Mouse (Mus musculus) kidney, adult 2 months (tissue): ENCODE measurements around the gene Olfr1423. TPM values are rescaled to one million over a fixed set of nuclear protein-coding genes. Genes with fewer than 3 reads are reported as not detected.
"Not testable (repeated sequence)": the region's sequence is repeated elsewhere in the genome, so short reads cannot be mapped to it uniquely, and the experiment has no call there.

ENCODE experiments used
- DNase-seq: peaks from one replicate; pipeline ENCODE4 v3.0.0; 2021
- H3K27ac ChIP-seq: fragments of 200-500 bp; 2 replicates; pipeline ENCODE4 v1.5.1; 2012; ENCODE audit warnings: low read depth, low read length, control low read depth, inconsistent platforms; ENCODE audit not compliant: insufficient read depth
- H3K27me3 ChIP-seq: fragments of 200-500 bp; replicated peaks from 2 replicates; pipeline ENCODE4 v1.6.1; 2012; ENCODE audit warnings: mild to moderate bottlenecking, moderate library complexity, low read length, inconsistent platforms; ENCODE audit not compliant: control insufficient read depth, insufficient read depth
- H3K36me3 ChIP-seq: fragments of 200-500 bp; 2 replicates; pipeline ENCODE4 v1.6.1; 2012; ENCODE audit warnings: mild to moderate bottlenecking, moderate library complexity, low read length, inconsistent platforms; ENCODE audit not compliant: control insufficient read depth, insufficient read depth
- H3K4me1 ChIP-seq: fragments of 200-500 bp; 2 replicates; pipeline ENCODE4 v1.6.1; 2011; ENCODE audit warnings: low read length; ENCODE audit not compliant: control insufficient read depth, insufficient read depth
- H3K4me3 ChIP-seq: fragments of 200-500 bp; 2 replicates; pipeline ENCODE4 v1.5.1; 2011; ENCODE audit warnings: mild to moderate bottlenecking, low read depth, low read length, control low read depth; ENCODE audit not compliant: insufficient read depth
- CTCF ChIP-seq: fragments of 200-500 bp; conservative IDR thresholded peaks from 2 replicates; pipeline ENCODE4 v1.5.1; 2011; ENCODE audit warnings: low read depth, mild to moderate bottlenecking, control low read depth, low read length, moderate library complexity, mixed read lengths; ENCODE audit not compliant: insufficient read depth, insufficient read length
- POLR2A ChIP-seq: fragments of 200-500 bp; IDR thresholded peaks from one replicate; pipeline ENCODE4 v1.6.1; 2011; ENCODE audit warnings: low read depth, low read length, control low read depth
- WGBS: fragments of 180-500 bp; shearing (Covaris S2); methylation state at CpG from one replicate; pipeline ENCODE4 v1.1.7; 2018; 5-methylcytosine and 5-hydroxymethylcytosine counted together
- polyA plus RNA-seq: library from polyadenylated mRNA; depleted of rRNA; stranded (reverse); fragments of >200 nt; gene quantifications from 2 replicates; pipeline ENCODE4 v1.2.3, GENCODE M21; 2012; rRNA removed

Olfr1423 gene
- not detected in 2 replicates for polyA plus RNA-seq

DNA sequence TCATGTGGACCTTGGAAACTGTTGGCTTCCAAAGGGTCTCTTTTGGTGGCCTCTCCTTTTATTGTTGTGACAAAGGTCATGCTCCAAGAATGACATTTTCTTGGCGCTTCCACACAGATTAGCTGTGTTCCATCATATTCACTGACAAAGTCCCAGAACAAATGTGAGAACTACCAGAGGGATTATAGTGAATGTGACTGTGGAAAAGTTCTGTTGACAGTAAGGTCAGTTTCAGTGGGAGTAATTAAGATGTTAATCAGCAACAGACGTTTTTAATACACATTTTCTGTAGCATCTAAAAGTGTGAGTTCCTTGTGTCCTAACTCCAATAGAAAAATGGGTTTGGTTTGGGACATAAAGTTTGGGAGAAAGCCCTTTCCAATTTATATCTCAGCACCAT, at the start of gene Olfr1423:
TSS of gene Olfr1423 (minus strand) at position 101 of the 400 bp plus-strand sequence.
- WGBS: 58% methylated on average over 2 of the region's 2 CpGs
- no peak for DNase-seq
- no peak within 1 kb of the TSS for H3K4me3 ChIP-seq
- no peak for TF ChIP-seq POLR2A
- no peak for TF ChIP-seq CTCF
- no peak within 1 kb of the TSS for H3K27ac ChIP-seq
- no peaks in the 10 kb centered on the region for H3K27me3 ChIP-seq
- no peaks in the 10 kb centered on the region for H3K36me3 ChIP-seq
- H3K4me1 ChIP-seq: no peaks in the 10 kb centered on the region

DNA sequence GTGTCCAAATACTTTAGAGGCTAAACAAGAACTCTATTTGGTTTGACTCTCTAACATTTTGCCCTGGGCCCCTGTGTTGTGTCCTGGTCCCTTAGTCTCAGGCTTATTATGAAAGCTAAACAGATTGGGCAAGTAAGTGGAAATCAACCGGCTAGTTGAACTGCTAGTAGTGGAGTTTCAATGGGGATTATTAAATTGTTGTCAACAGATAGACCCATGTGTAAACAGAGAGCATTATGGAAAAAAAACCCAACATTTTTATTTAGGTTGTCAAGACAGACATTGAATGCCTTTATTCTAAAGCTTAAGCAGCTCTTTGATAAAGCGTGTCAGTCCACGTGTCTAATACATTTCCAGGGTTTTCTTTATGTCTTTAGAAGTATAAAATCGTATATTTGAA, 36.5 kb upstream of the Olfr1423 start, which contains the start of gene Olfr1425:
TSS of gene Olfr1425 (minus strand) at position 101 of the 400 bp plus-strand sequence.
- H3K4me1 ChIP-seq, H3K27ac ChIP-seq, H3K36me3 ChIP-seq, H3K27me3 ChIP-seq, H3K4me3 ChIP-seq, DNase-seq: not testable (repeated sequence)
- WGBS: 82% methylated on average over 4 of the region's 4 CpGs

DNA sequence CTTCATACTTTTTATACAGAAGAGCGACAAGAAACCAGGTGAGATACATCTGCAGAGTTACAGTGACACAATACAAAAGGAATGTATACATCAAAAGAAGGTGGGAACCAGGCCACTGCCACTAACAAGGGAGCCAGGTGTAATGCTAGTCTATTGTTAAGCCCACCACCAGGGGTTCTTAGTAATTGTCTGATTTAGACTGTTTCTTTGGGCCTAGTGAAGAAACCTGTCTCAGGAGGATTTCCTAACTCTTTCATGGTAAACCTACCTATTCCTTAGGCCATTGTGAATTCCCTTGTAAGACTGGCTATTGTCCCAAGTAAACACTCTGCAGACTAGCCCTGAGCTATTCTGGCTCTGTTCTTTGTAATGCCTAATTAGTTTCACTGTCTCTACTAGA, 28.4 kb upstream of the Olfr1423 start:
- H3K36me3 ChIP-seq, H3K4me3 ChIP-seq, H3K27ac ChIP-seq, DNase-seq, H3K27me3 ChIP-seq, H3K4me1 ChIP-seq: not testable (repeated sequence)
- 94% methylated on average over 1 of the region's 1 CpGs for WGBS

DNA sequence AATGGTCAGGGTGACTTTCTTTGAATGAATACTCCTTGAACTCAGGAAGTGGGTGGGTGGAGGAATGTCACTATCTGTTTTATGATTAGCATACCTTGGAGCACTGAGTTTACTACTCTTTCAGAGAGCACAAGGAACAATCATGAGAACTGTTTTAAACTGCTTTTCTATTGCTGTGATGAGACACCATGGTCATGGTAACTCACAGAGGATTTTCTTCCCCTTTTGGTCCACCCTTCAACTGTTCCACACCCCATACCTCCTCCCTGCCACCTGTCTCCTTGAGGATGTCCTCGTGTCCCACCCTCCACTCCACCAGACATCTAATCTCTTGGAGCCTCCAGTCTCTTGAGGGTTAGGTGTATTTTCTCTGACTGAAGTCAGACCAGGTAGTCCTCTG, 26.7 kb upstream of the Olfr1423 start:
- not testable (repeated sequence) for H3K27me3 ChIP-seq, H3K36me3 ChIP-seq, H3K4me1 ChIP-seq, H3K4me3 ChIP-seq, DNase-seq, H3K27ac ChIP-seq
- WGBS: 70% methylated on average over 1 of the region's 1 CpGs

DNA sequence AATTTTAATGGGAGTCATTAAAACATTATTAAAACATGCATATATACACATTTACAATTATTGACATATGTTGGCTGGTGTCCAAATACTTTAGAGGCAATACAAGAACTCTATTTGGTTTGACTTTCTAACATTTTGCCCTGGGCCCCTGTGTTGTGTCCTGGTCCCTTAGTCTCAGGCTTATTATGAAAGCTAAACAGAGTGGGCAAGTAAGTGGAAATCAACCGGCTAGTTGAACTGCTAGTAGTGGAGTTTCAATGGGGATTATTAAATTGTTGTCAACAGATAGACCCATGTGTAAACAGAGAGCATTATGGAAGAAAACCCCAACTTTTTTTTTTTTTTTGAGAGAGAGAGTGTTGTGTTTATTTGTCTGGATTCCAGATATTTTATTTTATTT, 21.5 kb upstream of the Olfr1423 start, which contains the start of gene Olfr1424:
TSS of gene Olfr1424 (minus strand) at position 101 of the 400 bp plus-strand sequence.
- not testable (repeated sequence) for H3K27ac ChIP-seq, H3K27me3 ChIP-seq, H3K4me1 ChIP-seq, DNase-seq, H3K36me3 ChIP-seq, H3K4me3 ChIP-seq
- WGBS: 90% methylated on average over 1 of the region's 1 CpGs

DNA sequence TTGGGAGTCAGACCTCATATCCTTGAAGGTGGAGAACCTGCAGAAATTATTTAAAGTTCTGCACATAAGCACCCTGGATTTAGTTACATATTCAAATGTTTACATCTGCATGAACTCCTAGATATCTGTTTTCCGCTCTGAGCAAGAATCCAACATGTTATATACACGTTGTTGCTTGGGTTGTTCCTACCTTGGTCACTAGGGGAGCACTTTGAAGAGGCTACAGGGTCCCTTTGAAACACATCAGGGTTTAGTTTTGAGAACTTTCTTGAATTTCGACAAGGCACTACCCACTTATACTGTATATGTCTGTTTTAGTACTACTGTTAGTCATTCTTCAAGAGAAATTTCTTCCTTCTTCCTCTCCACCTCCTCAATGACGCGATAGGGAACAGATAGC, 2.0 kb upstream of the Olfr1423 start:
- TF ChIP-seq POLR2A (no peak), CTCF (no peak)
- H3K27me3 ChIP-seq: no peaks in the 10 kb centered on the region
- no peak for DNase-seq
- H3K4me3 ChIP-seq: no peak overlapping the region
- 93% methylated on average over 5 of the region's 5 CpGs for WGBS
- no peaks in the 10 kb centered on the region for H3K4me1 ChIP-seq
- H3K27ac ChIP-seq: no peak overlapping the region
- no peaks in the 10 kb centered on the region for H3K36me3 ChIP-seq

DNA sequence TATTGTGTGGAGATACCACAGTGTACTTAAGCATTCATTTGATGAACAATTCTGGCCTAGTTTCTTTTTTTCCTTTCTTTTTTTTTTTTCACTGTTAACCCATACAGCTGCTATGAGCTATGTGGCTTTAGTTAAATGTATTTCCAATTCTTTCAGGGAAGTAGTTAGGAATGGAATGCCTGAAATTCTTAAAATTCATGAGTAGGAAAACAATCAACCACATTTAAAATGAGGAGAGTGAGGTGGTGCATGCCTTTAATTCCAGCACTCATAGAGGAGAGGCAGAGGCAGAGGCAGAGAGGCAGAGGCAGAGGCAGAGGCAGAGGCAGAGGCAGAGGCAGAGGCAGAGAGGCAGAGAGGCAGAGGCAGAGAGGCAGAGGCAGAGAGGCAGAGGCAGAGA, 3.4 kb downstream of the Olfr1423 start:
- Histone ChIP-seq H3K27ac (no peak overlapping the region), H3K36me3 (no peaks in the 10 kb centered on the region), H3K4me3 (no peak overlapping the region), H3K4me1 (no peaks in the 10 kb centered on the region), H3K27me3 (no peaks in the 10 kb centered on the region)
- no peak for DNase-seq
- TF ChIP-seq POLR2A (no peak), CTCF (no peak)

DNA sequence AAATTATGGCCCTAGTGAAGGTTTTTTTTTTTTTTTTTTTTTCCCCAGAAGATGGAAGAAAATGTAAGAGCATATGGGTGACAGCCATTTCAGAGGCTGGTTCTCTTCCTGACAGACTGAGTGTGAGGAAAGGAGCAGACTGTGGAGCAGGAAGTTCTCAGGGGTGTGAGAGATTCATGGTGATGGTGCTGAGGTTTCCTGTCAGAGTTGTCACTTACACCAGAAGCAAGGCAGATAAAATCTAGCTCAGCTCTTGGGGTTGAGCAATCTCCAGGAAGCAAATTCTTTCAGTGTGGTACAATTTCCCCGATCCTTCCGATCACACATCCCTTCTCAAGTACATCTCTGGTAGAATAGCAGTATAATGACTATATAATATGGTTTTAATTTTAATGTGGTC, 14.5 kb downstream of the Olfr1423 start:
- Histone ChIP-seq H3K4me1 (no peaks in the 10 kb centered on the region), H3K27me3 (no peaks in the 10 kb centered on the region; the same call in 1 of the 2 replicates), H3K27ac (no peak overlapping the region), H3K4me3 (no peak overlapping the region), H3K36me3 (no peaks in the 10 kb centered on the region)
- WGBS: 71% methylated on average over 2 of the region's 2 CpGs
- no peak for DNase-seq
- TF ChIP-seq POLR2A: no peak
- no peak for TF ChIP-seq CTCF
